In genomic region chr19:10011408-10011807, GRCm38 (mm10) we compare ENCODE assay signal across 35 mouse cellular contexts. TPM values are rescaled to one million over a fixed set of nuclear protein-coding genes. Genes with fewer than 3 reads are reported as not detected.
"Had no signal": no experiment of that assay in that cellular context is flagged by ENCODE, and none has a peak within 500 bp of the region (broad histone marks: within the 10 kb centered on the region; RNA-seq: fewer than 3 reads in every experiment).

No protein-coding gene starts in this region.

- ATAC-seq: hindbrain, embryonic 16.5 days; hindbrain, postnatal 0 days; inflammation-experienced regulatory T-cells, adult 6 months; intestine, embryonic 15.5 days; intestine, embryonic 16.5 days; intestine, postnatal 0 days had no signal

- H3K36me3 ChIP-seq: heart, embryonic 10.5 days; heart, embryonic 12.5 days; heart, embryonic 13.5 days; heart, embryonic 15.5 days; hindbrain, embryonic 10.5 days; hindbrain, embryonic 12.5 days; hindbrain, embryonic 13.5 days; hindbrain, embryonic 15.5 days; intestine, embryonic 15.5 days; kidney, embryonic 15.5 days had no signal

- H3K9me3 ChIP-seq: heart, embryonic 10.5 days; heart, embryonic 12.5 days; heart, embryonic 13.5 days; heart, embryonic 15.5 days; hindbrain, embryonic 10.5 days; hindbrain, embryonic 12.5 days; hindbrain, embryonic 13.5 days; hindbrain, embryonic 15.5 days; intestine, embryonic 15.5 days; kidney, embryonic 15.5 days had no signal

- H3K4me2 ChIP-seq: heart, embryonic 11.5 days; heart, embryonic 12.5 days; heart, embryonic 13.5 days; heart, embryonic 15.5 days; hindbrain, embryonic 12.5 days; hindbrain, embryonic 13.5 days; hindbrain, embryonic 14.5 days; hindbrain, embryonic 15.5 days; intestine, embryonic 15.5 days; kidney, embryonic 15.5 days had no signal

- H3K4me1 ChIP-seq: hindbrain, embryonic 15.5 days had no signal

- H3K27ac ChIP-seq: heart, embryonic 10.5 days; hindbrain, embryonic 10.5 days; hindbrain, embryonic 12.5 days; hindbrain, embryonic 13.5 days; hindbrain, embryonic 14.5 days; hindbrain, embryonic 15.5 days; hindbrain, postnatal 0 days; kidney, postnatal 0 days; layer of hippocampus, adult 2 months had no signal

- H3K4me3 ChIP-seq: heart, embryonic 10.5 days; heart, embryonic 12.5 days; heart, embryonic 13.5 days; heart, embryonic 15.5 days; hindbrain, embryonic 10.5 days; hindbrain, embryonic 12.5 days; hindbrain, embryonic 13.5 days; hindbrain, embryonic 15.5 days; intestine, embryonic 15.5 days; kidney, embryonic 15.5 days; layer of hippocampus, adult 2 months had no signal

- H3K9ac ChIP-seq: heart, embryonic 12.5 days; heart, embryonic 13.5 days; heart, embryonic 15.5 days; hindbrain, embryonic 12.5 days; hindbrain, embryonic 13.5 days; hindbrain, embryonic 14.5 days; hindbrain, embryonic 15.5 days; intestine, embryonic 15.5 days; kidney, embryonic 15.5 days had no signal

- DNase-seq: heart, postnatal 10 days; heart, postnatal 14 days; heart, postnatal 36 days; heart, postnatal 4 days; kidney, adult 11 months; kidney, adult 18-20 months; kidney, adult 2 months; kidney, adult 8-10 months; kidney, adult 9 months; kidney, postnatal 10 days; kidney, postnatal 14 days; kidney, postnatal 25 days; kidney, postnatal 36 days; kidney, postnatal 4 days; layer of hippocampus, adult 9-11 months; layer of hippocampus, postnatal 36 days had no signal

- H3K27me3 ChIP-seq: heart, embryonic 12.5 days; heart, embryonic 13.5 days; heart, embryonic 15.5 days; hindbrain, embryonic 12.5 days; hindbrain, embryonic 13.5 days; hindbrain, embryonic 15.5 days; intestine, embryonic 15.5 days; kidney, embryonic 15.5 days had no signal

RNA-seq across cellular contexts. Expression of gene Rab3il1, which starts 9.9 kb away (rescaled TPM):
- polyA plus RNA-seq: inflammation-experienced regulatory T-cells, adult 6 months had no signal

RNA-seq across cellular contexts. Expression of gene Fads3, which starts 30.0 kb away (rescaled TPM):
- polyA plus RNA-seq: inflammation-experienced regulatory T-cells, adult 6 months had no signal
